In genomic region chr4:118428531-118429214, GRCm38 (mm10) we compare ENCODE assay signal across 8 mouse cellular contexts. TPM values are rescaled to one million over a fixed set of nuclear protein-coding genes. Genes with fewer than 3 reads are reported as not detected.
DNase-seq lines count a peak whose midpoint lies in the region; ATAC-seq and TF ChIP-seq lines count a peak whose summit lies in the region.

No protein-coding gene starts in this region.

- peak overlapping the region; percentile 92 for H3K4me3 ChIP-seq in small intestine, adult 2 months (ENCODE audit: low read depth, low read length)

- H3K27ac ChIP-seq in small intestine, adult 2 months (ENCODE audit: insufficient read depth, low read depth, low read length), result peak overlapping the region; percentile 95

- peaks cover 16% of the 10 kb centered on the region for H3K4me1 ChIP-seq in small intestine, adult 2 months (ENCODE audit: control insufficient read depth, insufficient read depth, insufficient read length, low read length)

- no peaks in the 10 kb centered on the region for H3K27me3 ChIP-seq in small intestine, adult 2 months (ENCODE audit: control insufficient read depth, insufficient read depth, low read length)

- WGBS in small intestine, adult 2 months, result 10% methylated on average over 15 of the region's 15 CpGs

- TF ChIP-seq POLR2A in small intestine, adult 2 months (IDR thresholded peaks at IDR 0.05; ENCODE audit: low read depth, low read length), result no peak; the same call in 1 of the 2 replicates

- peaks cover 26% of the 10 kb centered on the region for H3K36me3 ChIP-seq in small intestine, adult 2 months (ENCODE audit: control insufficient read depth, insufficient read depth, low read length)

- ATAC-seq in inflammation-experienced regulatory T-cells, adult 6 months, result peak; percentile 16

- DNase-seq in thymus, postnatal 0 days (ENCODE audit: low spot score), result peak; percentile 15
- no peak for DNase-seq in thymus, postnatal 14 days
- peak; percentile 22 for DNase-seq in fibroblast of lung, adult 2 months (ENCODE audit: low read depth)
- peak; percentile 79 to 85 for DNase-seq in lung, adult 18-20 months
- DNase-seq in gastrocnemius, adult 8-10 months (ENCODE audit: low spot score in 2 of 2), result no peak
- no peak for DNase-seq in thymus, postnatal 4 days

- TF ChIP-seq CTCF in small intestine, adult 2 months (IDR thresholded peaks at IDR 0.05; ENCODE audit: extremely low read depth, insufficient read length, insufficient replicate concordance, low read depth, low read length), result no peak

RNA-seq across cellular contexts. Expression of gene Elovl1, which starts 0.8 kb away (rescaled TPM):
- 47.4 and 50.9 TPM in 2 replicates for polyA plus RNA-seq in thymus, postnatal 0 days (2015; fragmentation: Nextera tagmentation; extraction: Ambion mirVana)
- 100 to 1,000 TPM; 114 to 166 (median 116) TPM for polyA plus RNA-seq in inflammation-experienced regulatory T-cells, adult 6 months (2017; shearing (Covaris generic))
- 128 and 324 TPM in 2 replicates for polyA plus RNA-seq in small intestine, adult 2 months (2012; rRNA removed)
- total RNA-seq in gastrocnemius, adult 8-10 months (2022), result 1 to 10 TPM; 2.9 to 5.7 (median 4.3) TPM

RNA-seq across cellular contexts. Expression of gene Cdc20, which starts 8.5 kb away (rescaled TPM):
- 241 and 247 TPM in 2 replicates for polyA plus RNA-seq in thymus, postnatal 0 days (2015; fragmentation: Nextera tagmentation; extraction: Ambion mirVana)
- polyA plus RNA-seq in inflammation-experienced regulatory T-cells, adult 6 months (2017; shearing (Covaris generic)), result 10 to 100 TPM in 1 of 3 experiments, 1 to 10 TPM in 2; 2.3 to 24.5 (median 4.6) TPM
- 22.3 and 42.8 TPM in 2 replicates for polyA plus RNA-seq in small intestine, adult 2 months (2012; rRNA removed)
- under 1 TPM in 1 of 4 experiments, not detected in 3; 0.20 TPM for total RNA-seq in gastrocnemius, adult 8-10 months (2022)

RNA-seq across cellular contexts. Expression of gene Med8, which starts 19.5 kb away (rescaled TPM):
- polyA plus RNA-seq in thymus, postnatal 0 days (2015; fragmentation: Nextera tagmentation; extraction: Ambion mirVana), result 103 and 109 TPM in 2 replicates
- polyA plus RNA-seq in inflammation-experienced regulatory T-cells, adult 6 months (2017; shearing (Covaris generic)), result 100 to 1,000 TPM; 121 to 123 (median 123) TPM
- polyA plus RNA-seq in small intestine, adult 2 months (2012; rRNA removed), result 10.7 and 19.5 TPM in 2 replicates
- total RNA-seq in gastrocnemius, adult 8-10 months (2022), result 10 to 100 TPM; 34.8 to 41.7 (median 38.3) TPM

RNA-seq across cellular contexts. Expression of gene Szt2, which starts 19.6 kb away (rescaled TPM):
- 5.4 and 8.4 TPM in 2 replicates for polyA plus RNA-seq in thymus, postnatal 0 days (2015; fragmentation: Nextera tagmentation; extraction: Ambion mirVana)
- 10 to 100 TPM in 2 of 3 experiments, 1 to 10 TPM in 1; 9.1 to 20.5 (median 11.9) TPM for polyA plus RNA-seq in inflammation-experienced regulatory T-cells, adult 6 months (2017; shearing (Covaris generic))
- 18.5 and 35.1 TPM in 2 replicates for polyA plus RNA-seq in small intestine, adult 2 months (2012; rRNA removed)
- total RNA-seq in gastrocnemius, adult 8-10 months (2022), result 1 to 10 TPM; 4.8 to 6.8 (median 5.5) TPM

RNA-seq across cellular contexts. Expression of gene Mpl, which starts 28.6 kb away (rescaled TPM):
- 0.33 and 0.39 TPM in 2 replicates for polyA plus RNA-seq in thymus, postnatal 0 days (2015; fragmentation: Nextera tagmentation; extraction: Ambion mirVana)
- not detected for polyA plus RNA-seq in inflammation-experienced regulatory T-cells, adult 6 months (2017; shearing (Covaris generic))
- polyA plus RNA-seq in small intestine, adult 2 months (2012; rRNA removed), result 0.08 TPM in 1 of 2 replicates, not detected in the other
- not detected for total RNA-seq in gastrocnemius, adult 8-10 months (2022)

Comparison
In these comparisons a context has a peak if more than half of its experiments do, and no peak if none do; other contexts are left out.
1. DNase-seq: peak in thymus, postnatal 0 days (single experiment), fibroblast of lung, adult 2 months (single experiment) and lung, adult 18-20 months (2 of 2); none in thymus, postnatal 14 days (single experiment), gastrocnemius, adult 8-10 months (0 of 2) and thymus, postnatal 4 days (single experiment).